8 mouse cellular contexts compared by ENCODE assay signal in the genomic region with DNA sequence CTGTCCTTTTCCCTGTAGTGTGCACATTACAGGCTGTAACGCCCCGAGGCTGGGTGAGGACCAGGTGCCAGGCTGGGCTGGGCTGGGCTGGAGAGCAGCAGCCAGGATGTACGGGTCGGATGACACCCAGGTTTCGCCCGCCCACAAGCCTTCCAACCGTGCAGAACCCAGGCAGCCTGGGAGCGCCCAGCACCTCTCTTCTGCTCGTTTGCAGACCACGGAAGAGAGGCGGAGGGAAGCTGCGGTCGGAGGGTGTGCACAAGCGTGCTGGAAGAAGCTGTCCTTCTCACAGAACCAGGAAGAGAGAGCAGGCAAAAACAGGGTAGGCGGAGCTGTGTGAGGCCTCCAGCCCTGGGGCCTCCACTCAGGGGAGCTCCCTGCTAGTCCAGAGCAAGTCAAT. TPM values are rescaled to one million over a fixed set of nuclear protein-coding genes. Genes with fewer than 3 reads are reported as not detected.
DNase-seq lines count a peak whose midpoint lies in the region; ATAC-seq and TF ChIP-seq lines count a peak whose summit lies in the region.

No protein-coding gene starts in this region.

- peak; percentile 70 for ATAC-seq in common myeloid progenitor, adult 5-6 weeks (replicated peaks; ENCODE audit: low read depth, poor library complexity, severe bottlenecking)
- ATAC-seq in lung, postnatal 0 days: peak; percentile 10; the same call in 1 of the 2 replicates

- H3K27ac ChIP-seq in kidney, adult 2 months (ENCODE audit: insufficient read depth, low read depth, low read length): peak overlapping the region; percentile 62
- H3K27ac ChIP-seq in lung, postnatal 0 days (ENCODE audit: low read length): peak overlapping the region; percentile 85; the same call in 1 of the 2 replicates

- H3K9ac ChIP-seq in lung, postnatal 0 days (replicated peaks; ENCODE audit: low read depth): no peak overlapping the region

- no peak for TF ChIP-seq CTCF in kidney, adult 2 months (conservative IDR thresholded peaks at IDR 0.05; ENCODE audit: insufficient read depth, insufficient read length, low read depth, low read length)
- TF ChIP-seq CTCF in lung, postnatal 0 days (IDR thresholded peaks at IDR 0.05): no peak

- intact Hi-C loops in left cerebral cortex, postnatal 25 days (cut with DNase I): no loop called here

- H3K27me3 ChIP-seq in kidney, adult 2 months (replicated peaks; ENCODE audit: control insufficient read depth, insufficient read depth, low read length): no peaks in the 10 kb centered on the region
- no peaks in the 10 kb centered on the region for H3K27me3 ChIP-seq in lung, postnatal 0 days (replicated peaks; ENCODE audit: insufficient read depth, low read length)

- peak overlapping the region; percentile 35 for H3K4me2 ChIP-seq in lung, postnatal 0 days (replicated peaks; ENCODE audit: low read depth, low read length)

- H3K4me3 ChIP-seq in kidney, adult 2 months (ENCODE audit: insufficient read depth, low read depth, low read length): no peak overlapping the region
- peak overlapping the region; percentile 4; the same call in 1 of the 2 replicates for H3K4me3 ChIP-seq in lung, postnatal 0 days (ENCODE audit: low read depth, low read length)

- H3K36me3 ChIP-seq in kidney, adult 2 months (ENCODE audit: control insufficient read depth, insufficient read depth, low read length): no peaks in the 10 kb centered on the region
- no peaks in the 10 kb centered on the region for H3K36me3 ChIP-seq in lung, postnatal 0 days (ENCODE audit: insufficient read depth, low read length)

- H3K9me3 ChIP-seq in lung, postnatal 0 days (ENCODE audit: low read length): no peaks in the 10 kb centered on the region

- TF ChIP-seq EP300 in lung, postnatal 0 days (IDR thresholded peaks at IDR 0.05): no peak

- peak; percentile 45 to 47 for DNase-seq in left cerebral cortex, postnatal 25 days (ENCODE audit: low spot score in 2 of 2)
- no peak for DNase-seq in left cerebral cortex, adult 8-10 months (ENCODE audit: low spot score in 2 of 2)
- peak; percentile 68 for DNase-seq in heart, adult 8-10 months (ENCODE audit: low spot score)
- peak; percentile 73 for DNase-seq in kidney, adult 2 months
- peak; percentile 80 for DNase-seq in lung, postnatal 0 days (ENCODE audit: low spot score)
- DNase-seq in spleen, adult 12 weeks (ENCODE audit: low spot score): peak; percentile 74
- no peak for DNase-seq in cerebellum, adult 11-12 months

- peak; percentile 24 for TF ChIP-seq POLR2A in kidney, adult 2 months (IDR thresholded peaks at IDR 0.05; ENCODE audit: low read depth, low read length)

- peaks cover 59% of the 10 kb centered on the region for H3K4me1 ChIP-seq in kidney, adult 2 months (ENCODE audit: control insufficient read depth, insufficient read depth, low read length)
- peaks cover 60% of the 10 kb centered on the region for H3K4me1 ChIP-seq in lung, postnatal 0 days (ENCODE audit: insufficient read depth, low read depth, low read length)

- 11% methylated on average over 15 of the region's 15 CpGs for WGBS in kidney, adult 2 months
- 7% methylated on average over 15 of the region's 15 CpGs for WGBS in lung, postnatal 0 days

RNA-seq across cellular contexts. Expression of gene Csk, which starts 13.0 kb away (rescaled TPM):
- 10 to 100 TPM; 35.8 to 37.8 TPM for total RNA-seq in left cerebral cortex, postnatal 25 days (2021)
- 10 to 100 TPM; 36.0 to 44.4 (median 41.6) TPM for total RNA-seq in left cerebral cortex, adult 8-10 months (2022)
- 134 and 190 TPM in 2 replicates for total RNA-seq in common myeloid progenitor, adult 5-6 weeks (2017)
- total RNA-seq in heart, adult 8-10 months (2022): 10 to 100 TPM; 18.9 to 32.0 (median 27.7) TPM
- polyA plus RNA-seq in kidney, adult 2 months (2012; rRNA removed): 30.9 and 42.4 TPM in 2 replicates
- 25.6 and 27.3 TPM in 2 replicates for polyA plus RNA-seq in lung, postnatal 0 days (2015; fragmentation: Nextera tagmentation; extraction: Ambion mirVana)

RNA-seq across cellular contexts. Expression of gene Lman1l, which starts 19.8 kb away (rescaled TPM):
- not detected for total RNA-seq in left cerebral cortex, postnatal 25 days (2021)
- not detected for total RNA-seq in left cerebral cortex, adult 8-10 months (2022)
- not detected in 2 replicates for total RNA-seq in common myeloid progenitor, adult 5-6 weeks (2017)
- under 1 TPM in 3 of 4 experiments, not detected in 1; 0.16 to 0.32 (median 0.22) TPM for total RNA-seq in heart, adult 8-10 months (2022)
- 0.08 TPM in 1 of 2 replicates, not detected in the other for polyA plus RNA-seq in kidney, adult 2 months (2012; rRNA removed)
- not detected in 2 replicates for polyA plus RNA-seq in lung, postnatal 0 days (2015; fragmentation: Nextera tagmentation; extraction: Ambion mirVana)

RNA-seq across cellular contexts. Expression of gene Cplx3, which starts 34.3 kb away (rescaled TPM):
- 10 to 100 TPM; 11.0 to 17.4 TPM for total RNA-seq in left cerebral cortex, postnatal 25 days (2021)
- total RNA-seq in left cerebral cortex, adult 8-10 months (2022): 10 to 100 TPM; 15.3 to 21.3 (median 19.1) TPM
- total RNA-seq in common myeloid progenitor, adult 5-6 weeks (2017): not detected in 2 replicates
- not detected for total RNA-seq in heart, adult 8-10 months (2022)
- 0.42 and 0.47 TPM in 2 replicates for polyA plus RNA-seq in kidney, adult 2 months (2012; rRNA removed)
- not detected in 2 replicates for polyA plus RNA-seq in lung, postnatal 0 days (2015; fragmentation: Nextera tagmentation; extraction: Ambion mirVana)

RNA-seq across cellular contexts. Expression of gene Cyp1a2, which starts 43.1 kb away (rescaled TPM):
- total RNA-seq in left cerebral cortex, postnatal 25 days (2021): not detected
- total RNA-seq in left cerebral cortex, adult 8-10 months (2022): not detected
- total RNA-seq in common myeloid progenitor, adult 5-6 weeks (2017): not detected in 2 replicates
- not detected for total RNA-seq in heart, adult 8-10 months (2022)
- 0.07 TPM in 1 of 2 replicates, not detected in the other for polyA plus RNA-seq in kidney, adult 2 months (2012; rRNA removed)
- 0.07 TPM in 1 of 2 replicates, not detected in the other for polyA plus RNA-seq in lung, postnatal 0 days (2015; fragmentation: Nextera tagmentation; extraction: Ambion mirVana)

RNA-seq across cellular contexts. Expression of gene Cyp1a1, which starts 47.3 kb away (rescaled TPM):
- under 1 TPM in 1 of 2 experiments, not detected in 1; 0.14 TPM for total RNA-seq in left cerebral cortex, postnatal 25 days (2021)
- total RNA-seq in left cerebral cortex, adult 8-10 months (2022): under 1 TPM; 0.14 to 0.25 (median 0.19) TPM
- total RNA-seq in common myeloid progenitor, adult 5-6 weeks (2017): 0.50 TPM in 1 of 2 replicates, not detected in the other
- total RNA-seq in heart, adult 8-10 months (2022): under 1 TPM in 2 of 4 experiments, not detected in 2; 0.14 to 0.69 TPM
- polyA plus RNA-seq in kidney, adult 2 months (2012; rRNA removed): 0.97 and 1.0 TPM in 2 replicates
- 9.0 and 13.0 TPM in 2 replicates for polyA plus RNA-seq in lung, postnatal 0 days (2015; fragmentation: Nextera tagmentation; extraction: Ambion mirVana)

Comparison
In these comparisons a context has a peak if more than half of its experiments do, and no peak if none do; other contexts are left out.
1. DNase-seq: peak in left cerebral cortex, postnatal 25 days (2 of 2), heart, adult 8-10 months (single experiment), kidney, adult 2 months (single experiment), lung, postnatal 0 days (single experiment) and spleen, adult 12 weeks (single experiment); none in left cerebral cortex, adult 8-10 months (0 of 2) and cerebellum, adult 11-12 months (single experiment).
2. RNA of gene Cplx3, which starts 34.3 kb away (total RNA-seq): 15.3 to 21.3 TPM in left cerebral cortex, adult 8-10 months and 11.0 to 17.4 TPM in left cerebral cortex, postnatal 25 days; not detected in common myeloid progenitor, adult 5-6 weeks and not detected in heart, adult 8-10 months; every median in the first group is over 10 times any median in the second.